Mouse (Mus musculus): Measurements from ENCODE around the gene Stxbp6. TPM values are rescaled to one million over a fixed set of nuclear protein-coding genes. Genes with fewer than 3 reads are reported as not detected.

Stxbp6 gene
- polyA plus RNA-seq, 1 experiment, result 3.7 TPM

DNA sequence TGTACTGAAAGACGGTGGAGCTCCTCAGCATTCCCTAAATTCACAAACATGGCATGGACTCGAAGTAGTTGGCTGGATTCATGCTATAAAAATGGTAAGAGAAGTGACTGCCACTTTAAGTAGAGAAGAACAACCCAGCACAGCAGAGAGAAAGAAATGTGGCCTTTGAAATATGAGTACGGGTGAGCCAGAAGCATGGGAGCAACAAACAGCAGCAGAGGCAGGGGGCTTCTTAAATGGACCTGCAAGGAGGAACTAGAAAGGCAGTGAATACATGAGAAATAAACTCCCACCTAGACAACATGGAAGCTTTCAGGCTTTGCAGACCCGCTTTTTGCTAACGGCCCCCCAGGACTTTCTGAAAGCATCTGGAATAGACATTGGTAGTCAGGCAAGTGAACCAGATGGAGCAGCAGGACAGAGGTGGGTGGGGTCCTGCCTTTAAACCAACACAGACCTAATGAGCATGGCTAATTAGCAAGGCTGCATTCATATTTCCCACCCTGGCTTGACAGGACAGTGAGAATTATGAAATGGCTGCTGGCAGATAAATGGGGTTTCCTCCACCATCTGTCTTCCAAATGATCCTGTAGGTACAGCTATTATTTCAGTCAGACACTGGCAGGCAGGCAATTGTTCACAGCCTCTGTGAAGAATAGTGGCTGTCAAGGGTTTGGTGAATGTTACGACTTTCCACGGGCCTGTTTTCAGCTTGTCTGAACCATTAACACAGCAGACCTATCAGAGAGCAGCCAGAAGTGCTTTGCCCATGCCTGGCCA lies 234.7 kb downstream of the Stxbp6 start:
- 80% methylated on average over 7 of the region's 7 CpGs for WGBS
- no peaks in the 10 kb centered on the region for H3K4me1 ChIP-seq (replicated peaks; ENCODE audit: control insufficient read depth, insufficient read depth, low read length)
- TF ChIP-seq CTCF (IDR thresholded peaks at IDR 0.05; ENCODE audit: borderline replicate concordance, control insufficient read depth, extremely low read depth, insufficient read depth, low read length, poor library complexity) (no peak), POLR2A (IDR thresholded peaks at IDR 0.05; ENCODE audit: control insufficient read depth, extremely low read depth, insufficient read depth, low read length, poor library complexity) (no peak)
- no peak overlapping the region for H3K27ac ChIP-seq (ENCODE audit: control insufficient read depth, insufficient read depth, low read length)
- no peak for DNase-seq
- H3K27me3 ChIP-seq (ENCODE audit: control insufficient read depth, insufficient read depth, low read length), result no peaks in the 10 kb centered on the region
- H3K4me3 ChIP-seq (ENCODE audit: control insufficient read depth, insufficient read depth, low read length), result no peak overlapping the region
- H3K36me3 ChIP-seq (ENCODE audit: control insufficient read depth, insufficient read depth, low read length), result no peaks in the 10 kb centered on the region

DNA sequence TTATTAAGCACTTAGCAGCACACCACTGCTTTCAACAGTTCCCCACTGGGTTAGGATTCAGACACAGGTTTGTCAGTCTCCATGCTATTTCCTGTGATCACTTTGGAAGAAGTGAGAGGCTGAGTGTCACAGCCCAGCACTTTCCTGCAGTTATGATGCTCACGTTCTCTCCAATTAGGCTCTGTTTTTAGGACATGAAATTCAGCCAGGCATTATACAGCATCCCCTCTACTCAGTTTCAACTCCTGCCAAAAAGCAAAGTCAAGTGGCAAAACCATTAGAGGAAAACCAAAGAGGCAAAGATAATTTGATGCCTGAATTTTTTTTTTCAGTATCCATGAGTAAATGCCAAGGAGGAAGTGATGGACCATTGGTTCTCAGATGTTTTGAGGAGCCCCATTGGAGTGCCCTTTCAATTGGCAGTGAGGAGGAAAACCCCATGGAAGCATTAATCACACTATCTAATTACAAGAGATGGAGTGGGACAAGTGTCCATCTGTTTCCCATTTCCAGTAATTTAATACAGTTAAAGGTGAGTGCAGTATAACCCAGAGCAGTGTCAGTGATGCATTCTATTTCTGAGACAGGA lies 238.5 kb downstream of the Stxbp6 start:
- 91% methylated on average over 1 of the region's 1 CpGs for WGBS
- H3K36me3 ChIP-seq (ENCODE audit: control insufficient read depth, insufficient read depth, low read length), result no peaks in the 10 kb centered on the region

DNA sequence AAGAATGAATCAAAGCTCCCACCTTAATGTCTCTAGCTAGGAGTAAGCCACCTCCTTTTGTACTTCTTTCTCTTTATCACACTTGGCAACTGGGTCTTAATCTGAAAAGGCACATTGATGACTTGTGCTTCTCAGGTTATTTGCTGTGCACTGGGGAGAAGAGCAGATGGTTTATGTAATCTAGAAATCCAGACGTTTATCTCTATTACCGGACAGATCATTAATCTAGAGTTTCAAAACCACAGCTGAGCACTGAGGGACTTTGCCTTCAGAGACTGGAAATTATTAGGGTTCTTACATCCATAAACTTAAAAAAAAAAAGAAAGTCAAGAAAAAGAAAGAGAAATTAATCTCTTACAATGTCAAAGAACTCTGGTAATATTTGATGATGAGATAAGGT lies 262.6 kb downstream of the Stxbp6 start:
- H3K27ac ChIP-seq (ENCODE audit: control insufficient read depth, insufficient read depth, low read length), result no peak overlapping the region
- no peaks in the 10 kb centered on the region for H3K36me3 ChIP-seq (ENCODE audit: control insufficient read depth, insufficient read depth, low read length)
- WGBS, result 79% methylated on average over 2 of the region's 2 CpGs
- no peak for TF ChIP-seq CTCF (IDR thresholded peaks at IDR 0.05; ENCODE audit: borderline replicate concordance, control insufficient read depth, extremely low read depth, insufficient read depth, low read length, poor library complexity)
- TF ChIP-seq POLR2A (IDR thresholded peaks at IDR 0.05; ENCODE audit: control insufficient read depth, extremely low read depth, insufficient read depth, low read length, poor library complexity), result no peak
- DNase-seq, result no peak
- H3K4me3 ChIP-seq (ENCODE audit: control insufficient read depth, insufficient read depth, low read length), result no peak overlapping the region
- H3K4me1 ChIP-seq (replicated peaks; ENCODE audit: control insufficient read depth, insufficient read depth, low read length), result no peaks in the 10 kb centered on the region
- H3K27me3 ChIP-seq (ENCODE audit: control insufficient read depth, insufficient read depth, low read length), result no peaks in the 10 kb centered on the region

More for the DNA sequence above, 238.5 kb downstream of the Stxbp6 start:
- TF ChIP-seq POLR2A (IDR thresholded peaks at IDR 0.05; ENCODE audit: control insufficient read depth, extremely low read depth, insufficient read depth, low read length, poor library complexity), result no peak
- TF ChIP-seq CTCF (IDR thresholded peaks at IDR 0.05; ENCODE audit: borderline replicate concordance, control insufficient read depth, extremely low read depth, insufficient read depth, low read length, poor library complexity), result no peak
- Histone ChIP-seq H3K27me3 (ENCODE audit: control insufficient read depth, insufficient read depth, low read length) (no peaks in the 10 kb centered on the region), H3K4me3 (ENCODE audit: control insufficient read depth, insufficient read depth, low read length) (no peak overlapping the region), H3K4me1 (replicated peaks; ENCODE audit: control insufficient read depth, insufficient read depth, low read length) (no peaks in the 10 kb centered on the region), H3K27ac (ENCODE audit: control insufficient read depth, insufficient read depth, low read length) (no peak overlapping the region)
- DNase-seq, result no peak

DNA sequence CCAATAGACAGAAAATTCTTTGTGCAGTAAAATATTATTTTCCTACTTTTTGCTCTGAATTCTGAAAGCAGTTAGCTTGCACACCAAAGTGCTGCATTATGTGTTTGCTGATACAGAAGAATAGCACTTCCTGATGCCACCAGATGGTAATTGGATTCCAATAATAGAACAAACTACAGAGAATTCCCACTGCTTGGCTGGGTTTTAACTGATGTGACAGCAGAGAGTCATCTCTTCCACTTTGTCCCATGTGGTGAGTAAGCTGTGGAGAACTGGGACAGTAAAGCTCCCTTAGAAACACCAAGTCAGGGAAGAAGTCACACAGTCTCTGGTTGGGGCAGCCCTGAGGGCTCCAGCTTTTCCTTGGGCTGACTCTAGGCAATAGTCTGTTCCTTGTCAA lies 270.3 kb downstream of the Stxbp6 start:
- H3K27ac ChIP-seq (ENCODE audit: control insufficient read depth, insufficient read depth, low read length), result no peak overlapping the region
- no peaks in the 10 kb centered on the region for H3K4me1 ChIP-seq (replicated peaks; ENCODE audit: control insufficient read depth, insufficient read depth, low read length)
- no peaks in the 10 kb centered on the region for H3K27me3 ChIP-seq (ENCODE audit: control insufficient read depth, insufficient read depth, low read length)
- H3K4me3 ChIP-seq (ENCODE audit: control insufficient read depth, insufficient read depth, low read length), result no peak overlapping the region
- no peaks in the 10 kb centered on the region for H3K36me3 ChIP-seq (ENCODE audit: control insufficient read depth, insufficient read depth, low read length)
- DNase-seq, result no peak
- no peak for TF ChIP-seq CTCF (IDR thresholded peaks at IDR 0.05; ENCODE audit: borderline replicate concordance, control insufficient read depth, extremely low read depth, insufficient read depth, low read length, poor library complexity)
- no peak for TF ChIP-seq POLR2A (IDR thresholded peaks at IDR 0.05; ENCODE audit: control insufficient read depth, extremely low read depth, insufficient read depth, low read length, poor library complexity)

All from thymus, adult 2 months (tissue).